Mouse (Mus musculus) lung, embryonic 16.5 days (tissue): ENCODE results near the gene Lig1. TPM values are rescaled to one million over a fixed set of nuclear protein-coding genes. Genes with fewer than 3 reads are reported as not detected.

Source experiments
- ATAC-seq: fragments of 200-750 bp; cut with Nextera tagmentation; 2 replicates; pipeline ENCODE4 v1.8.0; 2017; ENCODE audit warnings: low read depth, mild to moderate bottlenecking, moderate library complexity
- H3K27ac ChIP-seq: fragments of 300-500 bp; sonication (generic); 2 replicates; pipeline ENCODE4 v1.5.1; 2014; ENCODE audit warnings: mild to moderate bottlenecking, control low read depth, low read length
- H3K27me3 ChIP-seq: fragments of 300-500 bp; sonication (generic); 2 replicates; pipeline ENCODE4 v1.6.1; 2014; ENCODE audit warnings: low read depth, low read length, mixed read lengths; ENCODE audit not compliant: control insufficient read depth, insufficient read depth
- H3K36me3 ChIP-seq: fragments of 300-500 bp; sonication (generic); 2 replicates; pipeline ENCODE4 v1.6.1; 2014; ENCODE audit warnings: low read length; ENCODE audit not compliant: control insufficient read depth, insufficient read depth
- H3K4me1 ChIP-seq: fragments of 300-500 bp; sonication (generic); replicated peaks from 2 replicates; pipeline ENCODE4 v1.6.1; 2014; ENCODE audit warnings: low read length, mixed read lengths; ENCODE audit not compliant: control insufficient read depth, insufficient read depth
- H3K4me2 ChIP-seq: fragments of 300-500 bp; sonication (generic); 2 replicates; pipeline ENCODE4 v1.6.1; 2014; ENCODE audit warnings: low read depth, low read length, control low read depth
- H3K4me3 ChIP-seq: fragments of 300-500 bp; sonication (generic); 2 replicates; pipeline ENCODE4 v1.5.1; 2014; ENCODE audit warnings: mild to moderate bottlenecking, low read length, control low read depth
- H3K9ac ChIP-seq: fragments of 300-500 bp; sonication (generic); 2 replicates; pipeline ENCODE4 v1.6.1; 2014; ENCODE audit warnings: low read length, control low read depth
- H3K9me3 ChIP-seq: fragments of 300-500 bp; sonication (generic); 2 replicates; pipeline ENCODE4 v1.6.1; 2016; ENCODE audit warnings: low read length; ENCODE audit not compliant: control insufficient read depth
- WGBS: fragments of 180-500 bp; shearing (Covaris S2); extraction: QIAGEN DNeasy Blood & Tissue Kit; methylation state at CpG from one replicate; pipeline ENCODE4 v1.1.7; 2014; 5-methylcytosine and 5-hydroxymethylcytosine counted together
- polyA plus RNA-seq: library from polyadenylated mRNA; unstranded; fragments of >200 nt; fragmentation: Nextera tagmentation; extraction: Ambion mirVana; gene quantifications from 2 replicates; pipeline ENCODE4 v1.2.1, GENCODE M21; 2015

Lig1 gene
- polyA plus RNA-seq, 1 experiment from 2014 or later = 105 TPM

DNA sequence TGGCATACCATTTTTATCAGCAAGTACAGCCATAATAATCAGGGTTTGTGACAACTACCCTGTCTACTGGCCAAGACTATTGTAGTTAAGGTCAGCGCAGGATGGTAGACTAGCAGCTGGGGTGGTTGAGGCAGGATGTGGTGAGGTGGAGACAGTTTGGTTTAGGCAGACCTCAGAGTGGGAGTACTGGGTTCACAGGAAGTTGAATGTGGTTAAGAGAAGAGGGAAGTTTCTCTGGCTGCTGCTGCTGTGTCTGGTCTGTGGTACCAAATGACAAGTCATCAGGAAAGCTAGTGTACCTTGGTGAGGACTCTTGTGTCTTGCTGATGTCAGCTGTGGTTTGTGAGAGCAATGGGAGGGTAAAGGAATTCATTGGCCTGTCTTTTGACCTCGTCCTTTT, 25.7 kb downstream of the Lig1 start:
- Histone ChIP-seq H3K27me3 (no peaks in the 10 kb centered on the region), H3K4me1 (no peaks in the 10 kb centered on the region), H3K27ac (no peak overlapping the region), H3K4me2 (no peak overlapping the region), H3K9me3 (no peaks in the 10 kb centered on the region), H3K36me3 (peaks cover 49% of the 10 kb centered on the region), H3K9ac (no peak overlapping the region), H3K4me3 (no peak overlapping the region)
- 0 out of 2 replicates have a peak, but pooled peaks have one; percentile 26 for ATAC-seq
- WGBS = 67% methylated on average over 2 of the region's 2 CpGs

DNA sequence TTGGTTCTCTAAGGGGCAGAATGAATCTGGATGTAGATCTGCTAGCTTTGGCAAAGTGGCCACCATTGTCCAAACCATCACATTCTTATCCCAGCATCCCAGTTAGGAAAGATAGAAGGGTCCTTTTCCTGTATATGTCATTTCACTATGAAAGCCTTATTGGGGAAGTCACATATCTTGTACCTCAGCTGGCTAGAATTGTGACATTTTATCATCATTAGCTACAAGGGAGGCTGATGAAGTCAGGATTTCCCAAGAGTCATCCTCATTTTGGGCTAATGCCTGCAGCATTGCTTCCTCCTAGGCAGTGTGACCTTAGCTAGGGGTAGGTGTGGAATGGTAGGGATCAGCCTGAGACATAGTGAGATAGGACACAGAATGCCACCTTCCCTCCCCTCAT, 26.3 kb downstream of the Lig1 start:
- Histone ChIP-seq H3K9me3 (no peaks in the 10 kb centered on the region), H3K9ac (no peak overlapping the region), H3K4me2 (no peak overlapping the region), H3K27me3 (no peaks in the 10 kb centered on the region), H3K4me1 (no peaks in the 10 kb centered on the region), H3K27ac (no peak overlapping the region), H3K36me3 (peaks cover 52% of the 10 kb centered on the region), H3K4me3 (no peak overlapping the region)
- ATAC-seq = no peak

DNA sequence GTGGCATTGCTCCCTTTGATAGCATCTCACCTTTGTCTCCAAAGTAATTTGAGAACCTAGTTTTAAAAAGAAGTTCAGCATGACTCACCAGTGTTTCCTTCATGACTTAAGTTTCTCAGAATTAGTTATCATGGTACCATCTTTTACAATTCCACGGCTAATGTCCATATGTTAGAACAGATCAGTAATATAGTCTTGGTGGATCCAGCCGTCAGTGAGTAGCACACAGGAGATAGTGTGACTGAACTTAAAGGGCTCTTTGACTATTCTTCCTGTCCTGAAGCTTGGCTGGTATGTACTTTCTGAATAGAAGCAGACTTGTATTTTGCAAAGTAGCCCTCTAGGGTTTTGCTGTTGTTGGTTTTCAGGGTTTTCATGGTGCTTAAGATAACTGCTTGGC, 32.3 kb downstream of the Lig1 start:
- no peak overlapping the region for H3K27ac ChIP-seq
- no peaks in the 10 kb centered on the region for H3K27me3 ChIP-seq
- H3K9ac ChIP-seq = no peak overlapping the region
- WGBS = 83% methylated on average over 2 of the region's 2 CpGs
- no peaks in the 10 kb centered on the region for H3K4me1 ChIP-seq
- no peak for ATAC-seq
- H3K4me2 ChIP-seq = no peak overlapping the region
- H3K9me3 ChIP-seq = no peaks in the 10 kb centered on the region
- no peak overlapping the region for H3K4me3 ChIP-seq
- peaks cover 41% of the 10 kb centered on the region for H3K36me3 ChIP-seq

DNA sequence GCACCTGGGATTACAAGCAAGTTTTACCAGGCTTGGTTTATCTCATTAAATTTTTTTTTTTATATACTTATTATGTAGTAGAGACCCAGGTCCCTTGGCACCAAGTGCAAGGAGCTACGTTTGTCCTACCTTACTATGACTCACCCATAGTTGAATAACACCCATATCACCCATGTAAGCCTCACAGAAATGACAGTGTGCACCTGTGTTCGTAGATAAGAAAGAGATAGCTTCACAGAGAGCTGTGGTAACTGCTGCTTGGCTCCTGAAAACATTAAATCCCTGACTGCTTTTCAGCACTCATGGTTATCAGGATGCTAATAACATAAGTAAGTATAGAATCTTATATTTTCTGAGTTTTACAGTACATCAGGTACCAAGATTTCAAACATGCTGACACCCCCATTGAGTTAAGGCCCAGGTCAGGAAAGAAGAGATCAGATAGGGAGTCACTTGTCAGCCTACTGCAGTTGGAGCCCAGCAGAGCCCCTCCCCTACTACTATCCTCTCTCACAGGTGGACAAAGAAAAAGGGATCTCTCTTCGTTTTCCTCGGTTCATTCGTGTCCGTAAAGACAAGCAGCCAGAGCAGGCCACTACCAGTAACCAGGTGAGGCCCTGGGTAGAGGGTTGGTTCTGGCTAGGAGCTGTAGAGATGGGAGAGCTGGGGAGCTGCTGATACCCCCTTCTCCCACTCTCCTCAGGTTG, 33.6 kb downstream of the Lig1 start:
- 91% methylated on average over 6 of the region's 6 CpGs for WGBS
- H3K27ac ChIP-seq = no peak overlapping the region
- no peak overlapping the region for H3K4me2 ChIP-seq
- H3K9me3 ChIP-seq = no peaks in the 10 kb centered on the region
- ATAC-seq = no peak
- no peaks in the 10 kb centered on the region for H3K27me3 ChIP-seq
- H3K4me3 ChIP-seq = no peak overlapping the region
- H3K36me3 ChIP-seq = peaks cover 36% of the 10 kb centered on the region
- no peak overlapping the region for H3K9ac ChIP-seq
- no peaks in the 10 kb centered on the region for H3K4me1 ChIP-seq

GRCm38 (mm10) chr7:13311401-13311800, 34.3 kb downstream of the Lig1 start:
- Histone ChIP-seq H3K4me2 (no peak overlapping the region), H3K4me1 (no peaks in the 10 kb centered on the region), H3K27me3 (no peaks in the 10 kb centered on the region), H3K27ac (no peak overlapping the region), H3K9ac (no peak overlapping the region), H3K4me3 (no peak overlapping the region), H3K36me3 (peaks cover 32% of the 10 kb centered on the region), H3K9me3 (no peaks in the 10 kb centered on the region)
- WGBS = 92% methylated on average over 4 of the region's 4 CpGs
- no peak for ATAC-seq

- Histone ChIP-seq H3K9me3 (no peaks in the 10 kb centered on the region), H3K27me3 (no peaks in the 10 kb centered on the region), H3K4me2 (no peak overlapping the region), H3K4me1 (no peaks in the 10 kb centered on the region), H3K36me3 (peaks cover 18% of the 10 kb centered on the region), H3K27ac (no peak overlapping the region), H3K9ac (no peak overlapping the region), H3K4me3 (no peak overlapping the region)
- WGBS = 70% methylated on average over 5 of the region's 5 CpGs
- ATAC-seq = no peak
Measured at GRCm38 (mm10) chr7:13314095-13314597, 37.1 kb downstream of the Lig1 start.

DNA sequence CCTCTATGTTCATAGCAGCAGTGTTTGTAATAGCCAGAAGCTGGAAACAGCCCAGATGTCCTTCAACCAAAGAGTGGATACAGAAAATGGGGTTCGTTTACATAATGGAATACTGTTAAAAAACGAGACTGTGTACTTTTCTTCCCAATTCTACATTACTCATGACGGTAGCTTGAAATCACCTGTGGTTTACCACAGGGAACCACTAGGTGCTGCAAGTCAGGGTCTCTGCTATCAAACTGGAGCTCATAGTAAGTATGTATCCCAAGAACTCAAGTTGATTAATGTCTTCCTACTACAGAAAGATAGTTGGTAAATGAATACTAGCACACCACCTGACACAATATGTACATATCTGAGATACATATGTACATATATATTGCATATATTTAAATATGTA, 44.3 kb downstream of the Lig1 start:
- 71% methylated on average over 3 of the region's 3 CpGs for WGBS
- no peak overlapping the region for H3K27ac ChIP-seq
- ATAC-seq = no peak
- H3K4me1 ChIP-seq = no peaks in the 10 kb centered on the region
- H3K27me3 ChIP-seq = no peaks in the 10 kb centered on the region
- H3K4me3 ChIP-seq = no peak overlapping the region
- no peaks in the 10 kb centered on the region for H3K36me3 ChIP-seq
- H3K9me3 ChIP-seq = no peaks in the 10 kb centered on the region
- H3K9ac ChIP-seq = no peak overlapping the region
- H3K4me2 ChIP-seq = no peak overlapping the region

GRCm38 (mm10) chr7:13324316-13324715, 47.2 kb downstream of the Lig1 start, which contains the start of gene Pla2g4c:
TSS of gene Pla2g4c (plus strand) at chr7:13324655.
- H3K9me3 ChIP-seq = no peaks in the 10 kb centered on the region
- 63% methylated on average over 2 of the region's 2 CpGs for WGBS
- no peak within 1 kb of the TSS for H3K9ac ChIP-seq
- no peaks in the 10 kb centered on the region for H3K36me3 ChIP-seq
- H3K27ac ChIP-seq = no peak within 1 kb of the TSS
- no peak within 1 kb of the TSS for H3K4me3 ChIP-seq
- H3K27me3 ChIP-seq = no peaks in the 10 kb centered on the region
- no peaks in the 10 kb centered on the region for H3K4me1 ChIP-seq
- peak; percentile 43; the same call in 1 of the 2 replicates for ATAC-seq
- H3K4me2 ChIP-seq = no peak within 1 kb of the TSS

GRCm38 (mm10) chr7:13330575-13330974, 53.5 kb downstream of the Lig1 start:
- Histone ChIP-seq H3K36me3 (peaks cover 2% of the 10 kb centered on the region; the same call in 1 of the 2 replicates), H3K27ac (no peak overlapping the region; the same call in 1 of the 2 replicates), H3K4me1 (no peaks in the 10 kb centered on the region), H3K9me3 (no peaks in the 10 kb centered on the region), H3K27me3 (no peaks in the 10 kb centered on the region), H3K4me2 (no peak overlapping the region), H3K9ac (no peak overlapping the region), H3K4me3 (no peak overlapping the region)
- peak; percentile 36; the same call in 1 of the 2 replicates for ATAC-seq
- WGBS = 91% methylated on average over 2 of the region's 2 CpGs
